Mouse (Mus musculus) limb, embryonic 13.5 days (tissue): ENCODE results near the gene Prss16. TPM values are rescaled to one million over a fixed set of nuclear protein-coding genes. Genes with fewer than 3 reads are reported as not detected.
"Not testable (repeated sequence)": the region's sequence is repeated elsewhere in the genome, so short reads cannot be mapped to it uniquely, and the experiment has no call there.

Experiments used
- ATAC-seq: fragments of 200-750 bp; cut with Nextera tagmentation; 2 replicates; pipeline ENCODE4 v1.8.0; 2017; ENCODE audit warnings: low read depth, moderate number of reproducible peaks, moderate TSS enrichment; ENCODE audit not compliant: low FRiP score
- H3K27ac ChIP-seq: fragments of 300-500 bp; sonication (generic); 2 replicates; pipeline ENCODE4 v1.5.1; 2015; ENCODE audit warnings: inconsistent platforms, mild to moderate bottlenecking, moderate library complexity
- H3K27me3 ChIP-seq: fragments of 300-500 bp; sonication (generic); 2 replicates; pipeline ENCODE4 v1.6.1; 2015; ENCODE audit warnings: mild to moderate bottlenecking, inconsistent platforms
- H3K36me3 ChIP-seq: fragments of 300-500 bp; sonication (generic); 2 replicates; pipeline ENCODE4 v1.6.1; 2015; ENCODE audit warnings: inconsistent platforms, mild to moderate bottlenecking, moderate library complexity
- H3K4me1 ChIP-seq: fragments of 300-500 bp; sonication (generic); 2 replicates; pipeline ENCODE4 v1.6.1; 2015; ENCODE audit warnings: inconsistent platforms
- H3K4me2 ChIP-seq: fragments of 300-500 bp; sonication (generic); replicated peaks from 2 replicates; pipeline ENCODE4 v1.6.1; 2015; ENCODE audit warnings: inconsistent platforms, mild to moderate bottlenecking, moderate library complexity
- H3K4me3 ChIP-seq: fragments of 300-500 bp; sonication (generic); 2 replicates; pipeline ENCODE4 v1.5.1; 2015; ENCODE audit warnings: moderate library complexity, mild to moderate bottlenecking, inconsistent platforms
- H3K9ac ChIP-seq: fragments of 300-500 bp; sonication (generic); 2 replicates; pipeline ENCODE4 v1.6.1; 2015; ENCODE audit warnings: mild to moderate bottlenecking, inconsistent platforms
- H3K9me3 ChIP-seq: fragments of 300-500 bp; sonication (generic); 2 replicates; pipeline ENCODE4 v1.6.1; 2016; ENCODE audit warnings: inconsistent platforms
- WGBS: fragments of 180-500 bp; shearing (Covaris S2); methylation state at CpG from one replicate; pipeline ENCODE4 v1.1.7; 2015; 5-methylcytosine and 5-hydroxymethylcytosine counted together
- polyA plus RNA-seq: library from polyadenylated mRNA; unstranded; fragments of >200 nt; fragmentation: Nextera tagmentation; extraction: Ambion mirVana; gene quantifications from 2 replicates; pipeline ENCODE4 v1.2.1, GENCODE M21; 2015

The Prss16 gene
- polyA plus RNA-seq, 1 experiment from 2014 or later, result 0.98 TPM

GRCm38 (mm10) chr13:22041651-22042567 lies 32.4 kb upstream of the Prss16 start:
- peak overlapping the region; percentile 96 for H3K27ac ChIP-seq
- H3K27me3 ChIP-seq, result no peaks in the 10 kb centered on the region
- H3K4me2 ChIP-seq, result peak overlapping the region; percentile 88
- H3K36me3 ChIP-seq, result no peaks in the 10 kb centered on the region
- peaks cover 27% of the 10 kb centered on the region for H3K4me1 ChIP-seq
- H3K9me3 ChIP-seq, result no peaks in the 10 kb centered on the region
- H3K4me3 ChIP-seq, result peak overlapping the region; percentile 46
- 1% methylated on average over 13 of the region's 13 CpGs for WGBS
- peak overlapping the region; percentile 72 for H3K9ac ChIP-seq
- no peak for ATAC-seq

GRCm38 (mm10) chr13:22041142-22041536 lies 31.6 kb upstream of the Prss16 start, which contains the start of gene Hist1h4i:
Gene Hist1h4i, minus strand, starts transcription at chr13:22041362.
- not testable (repeated sequence) for H3K36me3 ChIP-seq, H3K9me3 ChIP-seq, H3K27me3 ChIP-seq
- H3K27ac ChIP-seq, result peak within 1 kb of the TSS; percentile 96
- peak within 1 kb of the TSS; percentile 76 for H3K9ac ChIP-seq
- H3K4me2 ChIP-seq, result peak within 1 kb of the TSS; percentile 88
- H3K4me3 ChIP-seq, result peak within 1 kb of the TSS; percentile 51
- H3K4me1 ChIP-seq, result peaks cover 35% of the 10 kb centered on the region
- 0% methylated on average over 16 of the region's 27 CpGs for WGBS
- ATAC-seq, result peak; percentile 65

GRCm38 (mm10) chr13:22040464-22041141 lies 31.1 kb upstream of the Prss16 start:
- Histone ChIP-seq H3K27ac (peak overlapping the region; percentile 96), H3K4me2 (peak overlapping the region; percentile 88), H3K36me3 (no peaks in the 10 kb centered on the region), H3K9ac (peak overlapping the region; percentile 76), H3K27me3 (no peaks in the 10 kb centered on the region), H3K4me3 (peak overlapping the region; percentile 51), H3K9me3 (no peaks in the 10 kb centered on the region), H3K4me1 (peaks cover 36% of the 10 kb centered on the region)
- ATAC-seq, result peak; percentile 9
- WGBS, result under 1% methylated on average over 19 of the region's 24 CpGs

GRCm38 (mm10) chr13:22039951-22040463 lies 30.5 kb upstream of the Prss16 start:
- WGBS, result 7% methylated on average over 2 of the region's 2 CpGs
- H3K4me1 ChIP-seq, result peaks cover 36% of the 10 kb centered on the region
- H3K9me3 ChIP-seq, result no peaks in the 10 kb centered on the region
- H3K4me3 ChIP-seq, result peak overlapping the region; percentile 51
- H3K4me2 ChIP-seq, result peak overlapping the region; percentile 88
- no peaks in the 10 kb centered on the region for H3K36me3 ChIP-seq
- peak overlapping the region; percentile 76 for H3K9ac ChIP-seq
- ATAC-seq, result no peak
- no peaks in the 10 kb centered on the region for H3K27me3 ChIP-seq
- H3K27ac ChIP-seq, result peak overlapping the region; percentile 96

- no peak for ATAC-seq
These were observed 29.8 kb upstream of the Prss16 start for GRCm38 (mm10) chr13:22039364-22039763.

GRCm38 (mm10) chr13:22037415-22037814 lies 27.9 kb upstream of the Prss16 start:
- Histone ChIP-seq H3K4me2 (peak overlapping the region; percentile 79), H3K9me3 (no peaks in the 10 kb centered on the region), H3K27me3 (no peaks in the 10 kb centered on the region), H3K27ac (peak overlapping the region; percentile 28; the same call in 1 of the 2 replicates), H3K36me3 (no peaks in the 10 kb centered on the region), H3K4me3 (no peak overlapping the region), H3K4me1 (peaks cover 41% of the 10 kb centered on the region), H3K9ac (0 out of 2 replicates have a peak overlapping the region, but pooled peaks have one; percentile 25)
- 57% methylated on average over 2 of the region's 2 CpGs for WGBS
- ATAC-seq, result no peak

More at GRCm38 (mm10) chr13:22039364-22039763, 29.8 kb upstream of the Prss16 start:
- WGBS, result 69% methylated on average over 5 of the region's 5 CpGs
- no peaks in the 10 kb centered on the region for H3K27me3 ChIP-seq
- H3K9me3 ChIP-seq, result no peaks in the 10 kb centered on the region
- H3K4me3 ChIP-seq, result no peak overlapping the region
- H3K9ac ChIP-seq, result no peak overlapping the region
- H3K27ac ChIP-seq, result no peak overlapping the region
- H3K4me2 ChIP-seq, result peak overlapping the region; percentile 88; the same call in 1 of the 2 replicates
- peaks cover 35% of the 10 kb centered on the region for H3K4me1 ChIP-seq
- H3K36me3 ChIP-seq, result no peaks in the 10 kb centered on the region

GRCm38 (mm10) chr13:22036986-22037385 lies 27.4 kb upstream of the Prss16 start:
- Histone ChIP-seq H3K27me3 (no peaks in the 10 kb centered on the region), H3K27ac (peak overlapping the region; percentile 90), H3K4me1 (peaks cover 38% of the 10 kb centered on the region), H3K4me3 (peak overlapping the region; percentile 46), H3K36me3 (no peaks in the 10 kb centered on the region), H3K9me3 (no peaks in the 10 kb centered on the region), H3K9ac (peak overlapping the region; percentile 69), H3K4me2 (peak overlapping the region; percentile 79)
- 59% methylated on average over 3 of the region's 3 CpGs for WGBS
- ATAC-seq, result no peak

GRCm38 (mm10) chr13:22036149-22036956 lies 26.8 kb upstream of the Prss16 start:
- Histone ChIP-seq H3K4me1 (peaks cover 33% of the 10 kb centered on the region), H3K27ac (peak overlapping the region; percentile 90), H3K4me3 (peak overlapping the region; percentile 46), H3K9me3 (no peaks in the 10 kb centered on the region), H3K9ac (peak overlapping the region; percentile 69), H3K4me2 (peak overlapping the region; percentile 79), H3K27me3 (no peaks in the 10 kb centered on the region), H3K36me3 (no peaks in the 10 kb centered on the region)
- no peak; the same call in 1 of the 2 replicates for ATAC-seq
- 3% methylated on average over 22 of the region's 23 CpGs for WGBS

GRCm38 (mm10) chr13:22035267-22036148 lies 26.0 kb upstream of the Prss16 start, which contains the start of the genes Hist1h2ah and Hist1h2bk:
Gene Hist1h2ah, minus strand, starts transcription at chr13:22035568.
Gene Hist1h2bk, plus strand, starts transcription at chr13:22035870.
- H3K9me3 ChIP-seq, H3K27me3 ChIP-seq, H3K36me3 ChIP-seq: not testable (repeated sequence)
- under 1% methylated on average over 23 of the region's 69 CpGs for whole genome bisulfite sequencing
- H3K4me1 ChIP-seq, result peaks cover 31% of the 10 kb centered on the region
- peak; percentile 98 for ATAC-seq
- peak within 1 kb of the TSS; percentile 90 for H3K27ac ChIP-seq
- peak within 1 kb of the TSS; percentile 69 for H3K9ac ChIP-seq
- peak within 1 kb of the TSS; percentile 46 for H3K4me3 ChIP-seq
- H3K4me2 ChIP-seq, result peak within 1 kb of the TSS; percentile 79

GRCm38 (mm10) chr13:22034443-22035266 lies 25.1 kb upstream of the Prss16 start:
- no peak for ATAC-seq
- H3K9me3 ChIP-seq, result no peaks in the 10 kb centered on the region
- peak overlapping the region; percentile 66 for H3K9ac ChIP-seq
- H3K27ac ChIP-seq, result peak overlapping the region; percentile 87
- WGBS, result 0% methylated on average over 11 of the region's 14 CpGs
- H3K4me1 ChIP-seq, result peaks cover 22% of the 10 kb centered on the region
- H3K4me3 ChIP-seq, result peak overlapping the region; percentile 46
- H3K36me3 ChIP-seq, result no peaks in the 10 kb centered on the region
- H3K27me3 ChIP-seq, result no peaks in the 10 kb centered on the region
- peak overlapping the region; percentile 79 for H3K4me2 ChIP-seq
